Mouse (Mus musculus) spleen, adult 2 months (tissue): ENCODE measurements around the gene Pbld2.

Experiments
- CTCF ChIP-seq: fragments of 200-500 bp; IDR thresholded peaks from 2 replicates; pipeline ENCODE4 v1.5.1; 2011; ENCODE audit warnings: mild to moderate bottlenecking, inconsistent platforms; ENCODE audit not compliant: insufficient read depth, insufficient read length, insufficient replicate concordance; ENCODE audit errors: extremely low read depth
- POLR2A ChIP-seq: fragments of 200-500 bp; IDR thresholded peaks from 2 replicates; pipeline ENCODE4 v1.6.1; 2011; ENCODE audit warnings: low read depth, low read length, inconsistent platforms

- TF ChIP-seq CTCF (no peak), POLR2A (no peak)
Observed at GRCm38 (mm10) chr10:63089758-63090571, 65.8 kb downstream of the Pbld2 start.
